Mouse (Mus musculus): ENCODE measurements around the gene Dhrs9.
"Not testable (repeated sequence)": the region's sequence is repeated elsewhere in the genome, so short reads cannot be mapped to it uniquely, and the experiment has no call there.

Gene Dhrs9

GRCm38 (mm10) chr2:69380281-69380680, at the start of gene Dhrs9:
TSS of gene Dhrs9 (plus strand) at chr2:69380445.
- peak; percentile 1 for DNase-seq (ENCODE audit: low spot score)

- DNase-seq (ENCODE audit: low spot score), result not testable (repeated sequence)
These were observed 48.7 kb upstream of the Dhrs9 start for GRCm38 (mm10) chr2:69331523-69331922.

GRCm38 (mm10) chr2:69341506-69341905, 38.7 kb upstream of the Dhrs9 start:
- no peak for DNase-seq (ENCODE audit: low spot score)

- no peak for DNase-seq (ENCODE audit: low spot score)
These were observed 37.6 kb upstream of the Dhrs9 start, which contains the start of gene Abcb11 for GRCm38 (mm10) chr2:69342496-69343221. TSS of gene Abcb11 (minus strand) at chr2:69342616.

GRCm38 (mm10) chr2:69355402-69355801, 24.8 kb upstream of the Dhrs9 start:
- not testable (repeated sequence) for DNase-seq (ENCODE audit: low spot score)

GRCm38 (mm10) chr2:69364831-69365230, 15.4 kb upstream of the Dhrs9 start:
- no peak for DNase-seq (ENCODE audit: low spot score)

GRCm38 (mm10) chr2:69365275-69365674, 15.0 kb upstream of the Dhrs9 start:
- DNase-seq (ENCODE audit: low spot score), result no peak

- no peak for DNase-seq (ENCODE audit: low spot score)
These were observed 3.5 kb upstream of the Dhrs9 start for GRCm38 (mm10) chr2:69376780-69377179.

- DNase-seq (ENCODE audit: low spot score), result no peak
These were observed 444 bp upstream of the Dhrs9 start for GRCm38 (mm10) chr2:69379801-69380200.

- no peak for DNase-seq (ENCODE audit: low spot score)
These were observed 1.5 kb downstream of the Dhrs9 start for GRCm38 (mm10) chr2:69381740-69382139.

GRCm38 (mm10) chr2:69382838-69383237, 2.6 kb downstream of the Dhrs9 start:
- no peak for DNase-seq (ENCODE audit: low spot score)

- DNase-seq (ENCODE audit: low spot score), result no peak
These were observed 6.0 kb downstream of the Dhrs9 start for GRCm38 (mm10) chr2:69386118-69386871.

- no peak for DNase-seq (ENCODE audit: low spot score)
These were observed 13.7 kb downstream of the Dhrs9 start for GRCm38 (mm10) chr2:69393947-69394346.

GRCm38 (mm10) chr2:69395597-69396248, 15.5 kb downstream of the Dhrs9 start:
- DNase-seq (ENCODE audit: low spot score), result no peak

- DNase-seq (ENCODE audit: low spot score), result no peak
These were observed 16.7 kb downstream of the Dhrs9 start for GRCm38 (mm10) chr2:69396760-69397435.

- DNase-seq (ENCODE audit: low spot score), result no peak
These were observed 20.8 kb downstream of the Dhrs9 start for GRCm38 (mm10) chr2:69400866-69401604.

GRCm38 (mm10) chr2:69401891-69402290, 21.6 kb downstream of the Dhrs9 start:
- no peak for DNase-seq (ENCODE audit: low spot score)

- no peak for DNase-seq (ENCODE audit: low spot score)
These were observed 22.1 kb downstream of the Dhrs9 start for GRCm38 (mm10) chr2:69402309-69402708.

- no peak for DNase-seq (ENCODE audit: low spot score)
These were observed 25.4 kb downstream of the Dhrs9 start for GRCm38 (mm10) chr2:69405692-69406091.

- no peak for DNase-seq (ENCODE audit: low spot score)
These were observed 34.3 kb downstream of the Dhrs9 start for GRCm38 (mm10) chr2:69414539-69414938.

GRCm38 (mm10) chr2:69415070-69415469, 34.8 kb downstream of the Dhrs9 start:
- DNase-seq (ENCODE audit: low spot score), result no peak

All from spleen, adult 12 weeks (tissue).